Mouse (Mus musculus): ENCODE results near the gene Rhobtb1.

Gene Rhobtb1

GRCm38 (mm10) chr10:69163216-69163615 lies 12.0 kb downstream of the Rhobtb1 start:
- DNase-seq (ENCODE audit: low spot score in 2 of 2), result no peak

GRCm38 (mm10) chr10:69165125-69165524 lies 13.9 kb downstream of the Rhobtb1 start:
- no peak for DNase-seq (ENCODE audit: low spot score in 2 of 2)

DNA sequence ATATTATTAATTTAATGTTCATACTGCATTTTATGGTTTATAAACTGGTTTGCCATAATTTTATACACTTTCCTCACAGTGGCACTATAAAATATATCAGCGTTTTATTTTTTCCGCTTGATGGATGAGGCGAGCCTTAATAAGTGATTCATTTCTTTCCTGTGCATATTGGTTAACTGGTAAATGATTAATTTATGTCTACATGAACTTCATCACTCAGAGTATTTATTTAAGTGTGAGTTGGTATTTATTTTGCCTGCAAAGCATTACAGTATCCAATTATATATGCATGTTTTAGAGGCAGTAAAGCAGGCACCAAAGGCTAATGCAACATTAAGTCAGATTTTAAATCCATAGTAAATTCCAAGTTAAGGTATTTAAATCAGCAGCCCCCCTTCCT lies 14.6 kb downstream of the Rhobtb1 start:
- no peak for DNase-seq (ENCODE audit: low spot score in 2 of 2)

GRCm38 (mm10) chr10:69166514-69166913 lies 15.3 kb downstream of the Rhobtb1 start:
- no peak for DNase-seq (ENCODE audit: low spot score in 2 of 2)

DNA sequence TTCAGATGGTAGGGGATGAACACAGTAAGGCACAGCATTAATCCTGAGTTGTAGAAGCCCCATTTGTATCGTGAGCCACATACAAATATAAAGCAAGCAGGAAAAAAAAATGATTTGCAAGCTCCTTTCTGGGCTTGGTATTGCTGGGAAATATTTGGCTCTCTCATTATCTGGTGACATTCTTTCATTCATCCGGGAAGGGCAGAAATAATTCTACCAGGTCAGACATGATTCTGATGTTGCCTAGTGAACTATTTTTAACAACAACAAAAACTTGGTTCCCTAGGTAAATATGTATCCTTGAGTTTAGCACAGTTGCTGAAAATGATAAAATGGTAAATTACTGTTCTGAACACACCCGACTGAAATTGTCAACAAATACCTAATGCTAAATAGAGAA lies 21.2 kb downstream of the Rhobtb1 start:
- no peak for DNase-seq (ENCODE audit: low spot score in 2 of 2)

GRCm38 (mm10) chr10:69176116-69176515 lies 24.9 kb downstream of the Rhobtb1 start:
- DNase-seq (ENCODE audit: low spot score in 2 of 2), result no peak

DNA sequence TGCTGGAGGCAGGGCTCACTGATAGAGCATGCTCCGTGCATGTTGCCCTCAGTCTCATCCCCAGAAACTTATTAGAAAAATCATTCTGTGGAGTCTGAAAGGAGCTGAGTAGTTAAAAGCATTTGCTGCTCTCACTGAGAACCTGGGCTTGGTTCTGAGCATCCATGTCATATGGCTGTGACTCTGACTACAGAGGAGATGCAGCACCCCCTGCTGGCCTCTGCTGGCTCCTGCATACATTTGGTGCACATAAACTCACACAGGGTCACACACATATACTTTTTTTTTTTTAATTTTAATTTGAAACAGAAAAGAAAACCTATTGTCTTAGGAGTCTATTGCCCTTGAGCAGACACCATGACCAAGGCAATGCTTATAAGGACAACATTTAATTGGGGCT lies 28.1 kb downstream of the Rhobtb1 start:
- DNase-seq (ENCODE audit: low spot score in 2 of 2), result no peak

- DNase-seq (ENCODE audit: low spot score in 2 of 2), result no peak
These were observed 29.8 kb downstream of the Rhobtb1 start for GRCm38 (mm10) chr10:69180997-69181396.

- no peak for DNase-seq (ENCODE audit: low spot score in 2 of 2)
These were observed 33.7 kb downstream of the Rhobtb1 start for GRCm38 (mm10) chr10:69184903-69185302.

DNA sequence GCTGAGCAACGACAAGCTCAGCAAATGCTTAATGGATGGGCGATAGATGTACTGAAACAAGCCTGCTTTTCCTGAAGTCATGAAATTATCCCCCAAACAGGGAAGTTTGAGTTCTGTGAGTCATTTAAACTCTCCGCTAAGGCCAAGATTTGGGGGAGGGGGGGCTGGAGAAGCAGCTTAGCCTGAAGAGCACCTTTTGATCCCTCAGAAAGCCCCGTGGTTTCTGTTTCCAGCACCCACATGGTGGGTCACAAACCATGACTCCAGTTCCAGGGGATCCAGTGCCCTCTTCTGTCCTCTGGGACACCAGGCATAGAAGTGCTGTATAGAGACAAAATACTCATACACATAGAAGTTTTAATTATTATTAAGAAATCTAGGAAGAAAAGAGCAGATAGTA lies 34.2 kb downstream of the Rhobtb1 start:
- DNase-seq (ENCODE audit: low spot score in 2 of 2), result no peak

GRCm38 (mm10) chr10:69185894-69186893 lies 35.0 kb downstream of the Rhobtb1 start:
- peak; percentile 20 to 45 for DNase-seq (ENCODE audit: low spot score in 2 of 2)

DNA sequence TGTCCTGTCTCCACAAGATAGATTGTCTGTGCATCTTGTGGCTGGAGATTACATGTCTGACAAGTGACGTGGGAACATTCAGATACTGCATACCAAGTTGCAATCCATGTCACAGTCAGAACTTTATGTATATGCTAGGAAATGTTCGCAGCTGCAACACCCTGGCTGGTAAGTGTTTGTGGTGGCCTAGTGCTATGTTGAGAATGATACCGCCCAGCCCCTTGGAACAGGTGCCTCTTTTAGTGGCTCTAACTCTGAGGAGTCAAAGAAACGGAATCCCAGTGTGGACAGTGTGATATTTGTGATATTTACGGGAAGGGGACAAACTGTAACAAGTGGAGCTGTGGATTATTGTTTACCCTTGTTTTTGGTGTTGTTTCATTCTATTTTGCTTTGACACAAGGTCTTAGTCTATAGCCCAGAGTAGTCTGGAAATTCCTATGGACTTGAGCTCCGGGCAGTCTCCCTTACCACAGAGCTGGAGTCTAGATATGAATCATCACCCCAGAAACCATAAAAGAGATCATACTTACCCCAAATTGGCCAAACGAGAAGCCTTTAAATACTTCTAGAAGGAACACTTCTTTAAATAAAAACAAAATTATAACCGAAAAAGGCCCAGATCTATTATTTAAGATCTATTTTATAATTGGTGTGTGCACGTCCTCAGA lies 36.7 kb downstream of the Rhobtb1 start:
- DNase-seq (ENCODE audit: low spot score in 2 of 2), result no peak

DNA sequence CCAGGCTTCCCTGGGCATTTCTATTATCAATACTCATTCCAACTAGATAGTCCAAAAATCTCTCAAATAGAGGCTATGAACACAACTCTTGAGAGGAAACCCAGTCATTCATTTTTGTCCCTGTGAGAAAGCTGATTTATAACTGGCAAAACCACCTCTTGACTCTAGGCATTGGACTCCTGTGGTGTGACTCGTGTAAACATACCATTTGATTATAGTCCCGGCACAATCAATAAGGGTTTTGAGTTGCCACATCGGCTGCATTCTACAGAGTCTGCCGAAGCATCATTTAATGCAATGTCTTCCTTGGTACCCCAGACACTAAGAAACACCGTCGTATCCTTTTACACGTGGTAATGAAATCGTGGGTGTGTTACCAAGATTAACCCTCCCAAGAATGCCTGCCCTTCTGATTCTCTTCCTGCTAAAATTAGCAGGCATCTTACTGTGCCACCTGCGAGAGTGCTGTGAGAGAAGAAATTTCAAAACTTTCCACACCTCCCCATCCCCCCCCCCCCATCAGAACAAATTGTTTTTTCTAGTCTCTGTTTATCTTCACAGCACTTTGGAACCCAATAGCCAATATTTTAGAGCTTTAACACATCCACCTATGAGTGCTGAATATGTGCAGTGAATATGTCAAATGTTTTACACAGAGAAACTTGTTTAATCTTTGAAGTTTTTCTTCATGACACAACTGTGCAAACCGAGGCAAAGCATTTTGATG lies 39.4 kb downstream of the Rhobtb1 start:
- DNase-seq (ENCODE audit: low spot score in 2 of 2), result no peak

DNA sequence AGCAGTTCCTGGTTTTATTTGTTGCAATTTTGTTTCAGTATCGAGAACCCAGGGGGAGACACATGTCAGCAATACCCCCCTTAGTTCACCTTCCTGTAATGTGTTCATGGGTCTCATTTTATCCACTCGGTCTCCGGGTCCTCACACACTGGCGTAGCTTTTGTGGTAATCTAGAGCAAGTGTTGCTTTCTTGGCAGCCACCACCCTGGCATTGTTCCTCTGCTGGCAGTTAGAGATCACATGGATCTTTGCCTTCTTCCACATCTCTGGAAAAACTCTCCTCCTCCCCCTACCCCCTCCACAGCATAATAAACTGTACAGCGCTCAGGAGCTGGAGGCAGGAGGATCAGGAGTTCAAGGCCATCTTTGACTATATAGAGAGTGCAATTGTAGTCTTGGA lies 41.0 kb downstream of the Rhobtb1 start:
- DNase-seq (ENCODE audit: low spot score in 2 of 2), result no peak

- no peak for DNase-seq (ENCODE audit: low spot score in 2 of 2)
These were observed 42.5 kb downstream of the Rhobtb1 start for GRCm38 (mm10) chr10:69193721-69194120.

DNA sequence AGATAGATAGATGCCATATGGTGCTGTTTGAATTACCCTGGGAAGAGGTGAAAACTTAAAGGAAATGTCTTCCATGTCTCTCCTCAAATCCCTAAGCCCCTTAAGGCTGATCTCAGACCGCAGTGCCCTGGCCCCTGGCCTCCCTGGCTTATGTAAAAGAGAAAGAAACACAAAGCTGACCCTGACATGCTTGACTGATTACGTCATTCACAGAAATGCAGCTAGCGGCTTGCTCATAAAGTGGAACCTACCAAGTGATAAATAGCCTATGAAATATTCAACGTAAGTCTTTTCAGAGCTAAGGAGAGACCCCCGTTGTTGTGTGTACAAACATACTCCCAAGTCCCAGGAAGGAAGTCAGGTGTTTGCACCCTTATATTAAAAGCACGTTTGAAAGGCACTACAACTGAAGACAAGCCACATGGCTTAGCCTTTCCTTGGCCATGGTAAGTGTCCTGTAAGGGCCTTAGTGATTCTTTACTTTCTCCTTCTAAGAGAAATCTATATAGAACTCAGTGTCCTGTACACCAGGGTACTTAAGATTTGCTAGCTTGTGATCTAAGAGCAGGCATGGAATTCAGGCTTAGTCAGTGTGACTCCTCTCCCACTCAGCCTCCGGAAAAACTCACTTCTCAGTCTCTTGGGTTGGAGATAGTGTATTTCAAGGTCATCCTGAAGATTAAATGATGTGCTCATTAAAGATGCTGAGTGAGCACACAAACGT lies 53.6 kb downstream of the Rhobtb1 start:
- no peak for DNase-seq (ENCODE audit: low spot score in 2 of 2)

GRCm38 (mm10) chr10:69206081-69206480 lies 54.8 kb downstream of the Rhobtb1 start:
- no peak for DNase-seq (ENCODE audit: low spot score in 2 of 2)

DNA sequence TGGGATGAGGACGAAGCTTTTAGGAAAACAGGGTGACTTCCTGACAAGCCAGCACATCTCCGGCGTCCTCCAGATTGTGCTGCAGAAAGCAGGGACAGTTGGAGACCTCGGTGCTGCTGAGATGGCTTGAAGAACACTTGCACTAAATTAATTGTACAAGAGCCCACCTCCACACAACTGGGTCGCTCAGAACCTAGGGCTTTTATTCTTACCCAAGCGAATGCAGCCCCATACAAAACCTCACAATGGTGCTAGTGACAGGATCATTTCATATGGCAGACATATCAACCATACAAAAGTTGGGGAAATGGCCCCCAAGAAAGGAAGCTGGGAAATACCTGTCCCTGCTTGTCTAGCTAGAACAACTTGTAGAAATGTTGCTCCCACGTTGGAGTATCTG lies 56.2 kb downstream of the Rhobtb1 start:
- DNase-seq (ENCODE audit: low spot score in 2 of 2), result no peak

DNA sequence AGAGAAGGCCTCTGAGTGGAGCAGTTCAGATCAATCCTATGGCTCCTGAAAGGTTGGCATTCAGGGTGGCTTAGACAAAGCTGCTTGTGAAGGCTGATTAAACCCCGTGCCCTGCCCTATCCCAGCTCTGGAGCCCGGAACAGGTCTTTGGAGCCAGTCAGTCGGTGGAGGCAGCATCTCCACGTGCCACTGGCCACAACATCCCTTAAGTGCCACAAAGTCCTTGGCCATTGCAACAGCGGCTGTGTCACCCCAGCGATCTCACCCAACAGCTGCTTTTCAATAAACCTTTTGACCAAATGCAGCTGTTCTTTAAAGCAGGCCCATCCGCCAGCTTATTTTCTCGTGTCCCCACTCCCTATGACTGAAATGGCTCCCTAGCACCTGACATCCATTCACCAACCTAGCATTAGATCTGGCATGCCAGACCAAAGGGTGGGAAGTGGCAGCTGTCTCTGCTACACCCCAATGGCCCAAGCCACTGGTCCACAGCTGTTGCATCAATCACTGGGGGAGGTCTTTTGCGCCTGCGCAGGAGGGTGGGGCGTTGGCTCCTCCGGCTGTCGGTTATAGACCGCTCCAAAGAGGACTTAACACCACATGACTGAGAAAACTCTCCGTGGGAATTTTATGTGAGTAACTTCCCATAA lies 56.9 kb downstream of the Rhobtb1 start:
- no peak for DNase-seq (ENCODE audit: low spot score in 2 of 2)

- no peak for DNase-seq (ENCODE audit: low spot score in 2 of 2)
These were observed 57.5 kb downstream of the Rhobtb1 start for GRCm38 (mm10) chr10:69208705-69209104.

DNA sequence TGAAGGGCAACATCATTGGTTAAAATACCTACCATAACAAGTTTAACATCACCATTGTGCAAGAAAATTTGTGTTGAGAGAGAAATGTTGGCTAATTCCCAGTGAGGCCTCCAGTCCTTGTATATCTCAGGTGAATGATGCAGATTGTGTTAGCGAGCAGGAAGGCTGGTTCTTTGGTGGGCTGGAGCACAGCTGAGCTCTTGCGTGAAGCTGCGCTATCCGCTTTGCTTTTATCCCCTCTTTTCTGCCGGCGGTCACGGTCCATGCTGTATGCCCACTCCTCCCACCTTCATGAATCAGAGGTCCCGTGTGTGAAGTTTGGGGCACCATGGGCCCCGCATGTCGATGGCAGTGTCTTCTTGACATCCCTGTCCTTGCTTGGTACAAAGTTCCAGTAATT lies 58.8 kb downstream of the Rhobtb1 start:
- DNase-seq (ENCODE audit: low spot score in 2 of 2), result no peak

Measured in frontal cortex, postnatal 10 days (tissue).